Mouse (Mus musculus): ENCODE measurements around the gene Cbfa2t3. TPM values are rescaled to one million over a fixed set of nuclear protein-coding genes. Genes with fewer than 3 reads are reported as not detected.

Gene Cbfa2t3
- polyA plus RNA-seq, 1 experiment from 2014 or later, result 4.7 TPM

DNA sequence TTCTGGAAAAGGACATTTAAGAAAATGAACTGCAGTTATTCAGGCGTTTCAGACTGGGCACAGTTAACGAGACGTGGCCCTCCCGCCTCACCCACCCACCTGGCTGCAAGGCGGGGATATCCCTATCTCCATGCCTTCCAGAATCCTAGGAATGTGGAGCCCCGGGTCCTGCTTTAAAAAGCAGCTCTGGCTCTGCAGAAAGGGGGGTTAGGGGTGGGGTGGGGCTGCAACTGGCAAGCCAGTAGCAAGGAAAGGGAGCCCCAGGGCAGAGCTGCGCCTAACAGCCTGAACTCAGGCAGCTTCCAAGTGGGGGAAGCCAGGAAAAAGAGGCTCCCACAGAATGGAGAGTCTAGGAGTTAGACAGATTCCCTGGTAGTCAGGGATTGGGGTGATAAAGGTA is 119.7 kb downstream of the Cbfa2t3 start:
- Histone ChIP-seq H3K9ac (no peak overlapping the region), H3K9me3 (ENCODE audit: low read depth, low read length) (no peaks in the 10 kb centered on the region), H3K4me1 (ENCODE audit: insufficient read depth) (peaks cover 9% of the 10 kb centered on the region), H3K36me3 (ENCODE audit: insufficient read depth) (peaks cover 7% of the 10 kb centered on the region; the same call in 1 of the 2 replicates), H3K4me3 (ENCODE audit: low read depth, low read length) (no peak overlapping the region), H3K27ac (ENCODE audit: low read depth) (peak overlapping the region; percentile 58), H3K4me2 (no peak overlapping the region), H3K27me3 (ENCODE audit: insufficient read depth, low read length) (no peaks in the 10 kb centered on the region)
- no peak for TF ChIP-seq CTCF (IDR thresholded peaks at IDR 0.05; ENCODE audit: low read depth)
- DNase-seq (peak; percentile 50), ATAC-seq (ENCODE audit: insufficient read depth) (0 out of 2 replicates have a peak, but pooled peaks have one; percentile 7)
- 27% methylated on average over 7 of the region's 7 CpGs for WGBS

DNA sequence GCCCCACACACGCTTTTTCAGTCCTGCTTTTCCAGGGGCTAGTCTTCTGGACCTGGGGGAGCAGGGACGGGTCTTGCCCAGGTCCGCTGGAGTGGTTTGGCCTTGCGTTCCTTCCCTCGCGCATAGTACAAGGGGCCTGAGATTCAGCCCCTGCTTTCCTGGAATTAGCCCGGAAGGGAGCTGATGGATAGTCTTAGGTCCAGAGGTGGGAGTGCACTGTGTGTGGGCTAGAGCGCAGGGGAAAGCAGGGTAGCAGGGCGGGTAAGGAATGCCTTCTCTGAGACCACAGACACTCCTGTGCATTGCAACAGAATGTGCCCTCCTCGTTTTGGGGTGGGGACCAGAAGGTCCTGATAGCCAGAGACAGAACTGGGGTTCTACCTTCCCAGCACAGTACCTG is 121.8 kb downstream of the Cbfa2t3 start:
- Histone ChIP-seq H3K4me3 (ENCODE audit: low read depth, low read length) (peak overlapping the region; percentile 75), H3K27me3 (ENCODE audit: insufficient read depth, low read length) (no peaks in the 10 kb centered on the region), H3K4me2 (peak overlapping the region; percentile 82), H3K9ac (peak overlapping the region; percentile 91; the same call in 1 of the 2 replicates), H3K4me1 (ENCODE audit: insufficient read depth) (peaks cover 9% of the 10 kb centered on the region), H3K36me3 (ENCODE audit: insufficient read depth) (peaks cover 27% of the 10 kb centered on the region), H3K27ac (ENCODE audit: low read depth) (peak overlapping the region; percentile 26; the same call in 1 of the 2 replicates), H3K9me3 (ENCODE audit: low read depth, low read length) (no peaks in the 10 kb centered on the region)
- ATAC-seq (ENCODE audit: insufficient read depth) (peak; percentile 42), DNase-seq (no peak)
- TF ChIP-seq CTCF (IDR thresholded peaks at IDR 0.05; ENCODE audit: low read depth), result no peak
- 13% methylated on average over 10 of the region's 10 CpGs for WGBS

- under 1% methylated on average over 39 of the region's 39 CpGs for WGBS
- Histone ChIP-seq H3K9ac (peak within 1 kb of the TSS; percentile 91), H3K27me3 (ENCODE audit: insufficient read depth, low read length) (no peaks in the 10 kb centered on the region), H3K4me2 (peak within 1 kb of the TSS; percentile 82), H3K4me3 (ENCODE audit: low read depth, low read length) (peak within 1 kb of the TSS; percentile 75), H3K9me3 (ENCODE audit: low read depth, low read length) (no peaks in the 10 kb centered on the region), H3K27ac (ENCODE audit: low read depth) (peak within 1 kb of the TSS; percentile 77), H3K36me3 (ENCODE audit: insufficient read depth) (peaks cover 32% of the 10 kb centered on the region), H3K4me1 (ENCODE audit: insufficient read depth) (peaks cover 9% of the 10 kb centered on the region)
- peak; percentile 84 for ATAC-seq (ENCODE audit: insufficient read depth)
- peak; percentile 96 for DNase-seq
- no peak for TF ChIP-seq CTCF (IDR thresholded peaks at IDR 0.05; ENCODE audit: low read depth)
Observed at GRCm38 (mm10) chr8:122576648-122577022, 122.3 kb downstream of the Cbfa2t3 start, which contains the start of gene Aprt. Gene Aprt (minus strand): TSS chr8:122576909.

- peak overlapping the region; percentile 91 for H3K9ac ChIP-seq
- no peaks in the 10 kb centered on the region for H3K27me3 ChIP-seq (ENCODE audit: insufficient read depth, low read length)
- H3K36me3 ChIP-seq (ENCODE audit: insufficient read depth), result peaks cover 38% of the 10 kb centered on the region
- no peak for TF ChIP-seq CTCF (IDR thresholded peaks at IDR 0.05; ENCODE audit: low read depth)
- 13% methylated on average over 21 of the region's 21 CpGs for WGBS
- peak overlapping the region; percentile 82 for H3K4me2 ChIP-seq
- ATAC-seq (ENCODE audit: insufficient read depth) (peak; percentile 13; the same call in 1 of the 2 replicates), DNase-seq (no peak)
- H3K9me3 ChIP-seq (ENCODE audit: low read depth, low read length), result no peaks in the 10 kb centered on the region
- peak overlapping the region; percentile 77 for H3K27ac ChIP-seq (ENCODE audit: low read depth)
- peaks cover 9% of the 10 kb centered on the region for H3K4me1 ChIP-seq (ENCODE audit: insufficient read depth)
- H3K4me3 ChIP-seq (ENCODE audit: low read depth, low read length), result peak overlapping the region; percentile 75
Observed at GRCm38 (mm10) chr8:122575735-122576647, 122.9 kb downstream of the Cbfa2t3 start.

DNA sequence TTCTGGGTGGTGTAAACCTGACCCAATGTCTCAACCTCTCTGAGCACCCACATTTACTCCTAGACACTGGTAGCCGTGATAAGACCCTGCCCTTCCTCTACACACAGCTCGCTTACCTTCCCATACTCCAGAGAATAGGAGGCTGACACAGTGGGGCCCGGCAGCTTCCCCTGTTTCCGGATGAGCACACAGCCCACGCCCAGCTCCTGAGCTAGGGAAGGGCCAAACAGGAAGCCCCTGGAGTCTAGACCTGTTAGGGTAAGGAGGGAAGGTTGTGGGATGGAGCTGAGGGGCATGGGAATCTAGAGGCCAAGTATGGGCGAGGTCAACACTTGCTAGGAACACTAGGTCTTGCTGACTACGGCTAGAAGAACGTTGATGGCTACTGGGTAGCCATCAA is 123.6 kb downstream of the Cbfa2t3 start:
- Histone ChIP-seq H3K9ac (peak overlapping the region; percentile 91), H3K27ac (ENCODE audit: low read depth) (no peak overlapping the region), H3K9me3 (ENCODE audit: low read depth, low read length) (no peaks in the 10 kb centered on the region), H3K4me3 (ENCODE audit: low read depth, low read length) (peak overlapping the region; percentile 75), H3K27me3 (ENCODE audit: insufficient read depth, low read length) (no peaks in the 10 kb centered on the region), H3K4me2 (peak overlapping the region; percentile 82), H3K4me1 (ENCODE audit: insufficient read depth) (peaks cover 9% of the 10 kb centered on the region), H3K36me3 (ENCODE audit: insufficient read depth) (peaks cover 45% of the 10 kb centered on the region)
- WGBS, result 55% methylated on average over 8 of the region's 8 CpGs
- no peak for TF ChIP-seq CTCF (IDR thresholded peaks at IDR 0.05; ENCODE audit: low read depth)
- ATAC-seq (ENCODE audit: insufficient read depth) (no peak), DNase-seq (no peak)

Small RNAs within 50 kb of the gene (microRNA-seq; reads per million reads assigned to microRNA genes)
- gene Mir6396 (ENCODE audit: borderline number of aligned reads), result not detected

Other genes starting within 250 kb of the Cbfa2t3 start
- gene Snai3, start 238.4 kb downstream of the Cbfa2t3 start, polyA plus RNA-seq (2014; fragmentation: Nextera tagmentation; extraction: Ambion mirVana), result 0.87 and 1.3 TPM in 2 replicates
- gene Rnf166, start 223.0 kb downstream of the Cbfa2t3 start, polyA plus RNA-seq (2014; fragmentation: Nextera tagmentation; extraction: Ambion mirVana), result 34.7 and 37.2 TPM in 2 replicates
- gene Ctu2, start 223.0 kb downstream of the Cbfa2t3 start, polyA plus RNA-seq (2014; fragmentation: Nextera tagmentation; extraction: Ambion mirVana), result 45.4 and 56.2 TPM in 2 replicates
- 26.6 and 27.7 TPM in 2 replicates for gene Piezo1, start 147.8 kb downstream of the Cbfa2t3 start, polyA plus RNA-seq (2014; fragmentation: Nextera tagmentation; extraction: Ambion mirVana)
- 47.1 and 50.3 TPM in 2 replicates for gene Cdt1, start 131.1 kb downstream of the Cbfa2t3 start, polyA plus RNA-seq (2014; fragmentation: Nextera tagmentation; extraction: Ambion mirVana)
- gene Aprt, start 122.2 kb downstream of the Cbfa2t3 start, polyA plus RNA-seq (2014; fragmentation: Nextera tagmentation; extraction: Ambion mirVana), result 338 and 366 TPM in 2 replicates
- 11.7 and 12.5 TPM in 2 replicates for gene Galns, start 87.6 kb downstream of the Cbfa2t3 start, polyA plus RNA-seq (2014; fragmentation: Nextera tagmentation; extraction: Ambion mirVana)
- 49.7 and 57.2 TPM in 2 replicates for gene Trappc2l, start 87.5 kb downstream of the Cbfa2t3 start, polyA plus RNA-seq (2014; fragmentation: Nextera tagmentation; extraction: Ambion mirVana)
- gene Pabpn1l, start 76.4 kb downstream of the Cbfa2t3 start, polyA plus RNA-seq (2014; fragmentation: Nextera tagmentation; extraction: Ambion mirVana), result not detected in 2 replicates
- gene Acsf3, start 76.4 kb upstream of the Cbfa2t3 start, polyA plus RNA-seq (2014; fragmentation: Nextera tagmentation; extraction: Ambion mirVana), result 14.8 and 17.7 TPM in 2 replicates
- 0.07 TPM in 1 of 2 replicates, not detected in the other for gene Cdh15, start 148.9 kb upstream of the Cbfa2t3 start, polyA plus RNA-seq (2014; fragmentation: Nextera tagmentation; extraction: Ambion mirVana)